Mouse (Mus musculus) stomach, postnatal 0 days (tissue): Measurements from ENCODE around the gene Cyp2g1.
"Not testable (repeated sequence)": the region's sequence is repeated elsewhere in the genome, so short reads cannot be mapped to it uniquely, and the experiment has no call there.

ENCODE experiments used
- CTCF ChIP-seq: IDR thresholded peaks from 2 replicates; pipeline ENCODE4 v1.5.1; 2016; ENCODE audit warnings: antibody characterized with exemption, low read depth, mild to moderate bottlenecking, moderate library complexity
- EP300 ChIP-seq: optimal IDR thresholded peaks from 2 replicates; pipeline ENCODE3; 2016; ENCODE audit warnings: antibody characterized with exemption

- not testable (repeated sequence) for TF ChIP-seq CTCF, EP300
Measured at GRCm38 (mm10) chr7:26832668-26833067, 24.0 kb downstream of the Cyp2g1 start.
